Mouse (Mus musculus) retina, postnatal 1 day (tissue): ENCODE data around the gene Cutc.

Experiments used
- DNase-seq: peaks from one replicate; pipeline ENCODE4 v3.0.0-alpha.2; 2012

The Cutc gene

DNA sequence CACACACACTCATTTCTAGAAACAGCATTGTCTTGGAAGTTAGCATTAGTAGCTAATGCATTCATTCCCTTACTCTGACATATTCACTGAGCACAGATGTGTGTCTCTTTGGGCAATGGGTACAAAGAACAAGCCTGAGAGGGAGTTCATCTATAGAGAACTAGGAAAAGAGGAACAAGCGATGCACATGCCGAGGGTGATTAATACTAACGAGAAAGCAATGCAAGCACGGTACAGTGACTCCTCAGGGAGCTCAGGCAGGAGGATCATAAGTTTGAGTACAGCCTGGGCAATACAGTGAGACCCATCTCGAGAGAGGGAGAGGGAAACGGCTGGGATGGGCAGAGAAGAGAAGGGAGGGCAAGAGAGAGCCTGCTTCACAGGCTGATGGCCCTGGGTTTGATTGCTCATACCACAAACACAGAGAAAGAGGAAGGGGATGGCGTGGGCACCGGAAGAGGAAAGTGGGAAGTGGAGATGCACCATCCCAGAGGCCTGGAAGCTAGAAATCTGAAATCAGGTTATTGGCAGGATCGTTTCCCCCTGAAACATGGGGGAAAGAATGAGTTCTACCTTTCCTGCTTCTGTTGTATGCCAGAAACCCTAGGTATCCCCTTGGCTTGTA, 48.7 kb downstream of the Cutc start:
- DNase-seq: no peak

- no peak for DNase-seq
Measured at GRCm38 (mm10) chr19:43803866-43804265, 51.1 kb downstream of the Cutc start.

DNA sequence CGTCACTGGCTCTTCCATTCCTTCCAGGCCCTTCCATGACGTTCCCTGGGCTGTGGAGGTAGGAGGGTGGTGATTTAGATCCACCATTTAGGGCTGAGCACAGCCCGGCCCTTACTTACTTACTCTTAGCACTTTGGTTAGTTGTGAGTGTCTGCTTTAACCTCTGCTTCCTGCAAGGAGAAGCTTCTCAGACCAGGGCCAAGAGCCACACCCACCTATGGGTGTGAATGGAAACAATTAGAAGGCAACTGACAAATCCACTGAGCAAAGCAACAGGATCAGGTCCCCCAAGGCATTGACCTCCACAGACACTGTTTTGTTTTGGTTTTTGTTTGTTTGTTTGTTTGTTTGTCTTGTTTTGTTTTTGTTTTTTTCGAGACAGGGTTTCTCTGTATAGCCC, 56.5 kb downstream of the Cutc start:
- DNase-seq: no peak

DNA sequence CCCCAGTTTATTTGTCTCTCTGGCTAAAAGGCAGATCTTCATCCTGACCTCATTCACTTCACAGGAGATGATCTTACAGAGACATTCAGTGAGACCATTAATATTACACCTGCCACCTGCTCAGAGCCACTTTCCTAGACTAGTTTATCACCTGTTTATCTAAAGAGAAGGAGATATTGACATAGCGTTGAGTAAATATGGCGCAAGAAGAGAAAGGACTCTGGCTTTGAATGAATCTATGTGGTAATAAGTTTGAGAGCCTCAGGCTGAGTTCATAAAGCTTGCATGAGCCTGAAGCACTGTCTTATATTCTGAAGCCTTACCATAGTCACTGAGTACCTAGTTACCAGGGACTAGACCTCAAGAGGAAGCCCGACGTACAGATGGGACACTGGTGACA, 58.6 kb downstream of the Cutc start:
- no peak for DNase-seq

DNA sequence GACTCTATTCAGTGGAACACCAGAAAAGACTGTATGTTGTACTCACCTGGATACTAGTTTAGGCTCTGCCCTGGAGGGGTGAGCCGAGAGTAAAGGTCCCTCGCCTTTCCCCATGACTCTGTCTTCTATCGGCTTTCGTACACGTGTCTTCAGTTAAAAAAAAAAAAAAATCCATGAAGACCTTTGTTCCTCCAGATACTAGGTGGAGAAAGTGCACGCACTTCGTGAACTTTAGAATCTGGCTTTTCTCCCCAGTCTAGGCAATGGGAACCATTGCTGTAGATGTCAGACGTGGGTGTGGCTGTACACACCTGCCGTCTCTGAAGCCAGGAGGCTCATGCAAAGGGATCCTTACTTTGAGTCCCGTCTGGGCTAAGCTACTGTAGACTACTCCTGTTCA, 60.5 kb downstream of the Cutc start:
- no peak for DNase-seq

DNA sequence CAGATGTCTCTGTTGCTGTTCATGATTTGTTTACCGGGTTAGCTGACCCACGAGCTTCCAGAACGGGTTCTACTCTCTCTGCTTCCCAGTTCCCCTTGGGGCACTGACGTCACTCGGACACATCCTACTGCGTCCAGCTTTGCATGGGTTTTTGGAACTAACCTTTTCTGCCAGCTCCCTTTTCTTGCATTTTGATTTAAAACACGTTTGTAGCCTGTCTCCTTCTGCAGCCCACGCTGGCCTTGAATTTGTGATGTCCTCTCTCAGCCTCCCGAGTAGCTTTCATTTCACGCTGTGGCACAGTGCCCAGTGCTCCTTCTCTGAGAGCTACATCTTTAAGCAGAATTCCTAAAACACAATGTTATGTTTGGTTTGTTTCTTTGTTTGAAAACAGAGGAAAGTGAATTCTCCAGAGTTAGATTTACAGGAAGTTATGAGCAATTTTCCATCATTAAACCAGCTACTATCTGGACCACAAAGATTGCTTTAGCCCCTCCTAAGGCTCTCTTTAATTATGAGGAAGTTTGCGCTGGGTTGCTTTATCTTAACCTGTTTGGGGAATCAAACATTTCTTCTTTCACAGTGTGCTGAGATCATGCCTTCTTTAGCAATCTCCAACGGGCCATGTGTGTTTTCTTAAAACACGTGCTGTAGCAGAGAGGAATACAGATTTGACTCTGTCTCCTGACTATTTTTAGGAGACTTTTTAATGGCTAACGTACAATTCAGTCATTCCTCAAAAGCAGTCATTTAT, 63.0 kb downstream of the Cutc start:
- no peak for DNase-seq
